Mouse (Mus musculus) intestine, postnatal 0 days (tissue): ENCODE data around the gene Trio. TPM values are rescaled to one million over a fixed set of nuclear protein-coding genes. Genes with fewer than 3 reads are reported as not detected.

Experiments used
- ATAC-seq: fragments of 200-750 bp; cut with Nextera tagmentation; 2 replicates; pipeline ENCODE4 v1.8.0; 2017; ENCODE audit warnings: mild to moderate bottlenecking, moderate TSS enrichment, moderate library complexity
- H3K27ac ChIP-seq: fragments of 300-500 bp; sonication (generic); 2 replicates; pipeline ENCODE4 v1.5.1; 2014; ENCODE audit warnings: mild to moderate bottlenecking, low read depth, low read length, moderate library complexity
- H3K27me3 ChIP-seq: fragments of 300-500 bp; sonication (generic); replicated peaks from 2 replicates; pipeline ENCODE4 v1.6.1; 2014; ENCODE audit warnings: low read length, mixed read lengths; ENCODE audit not compliant: control insufficient read depth, insufficient read depth
- H3K36me3 ChIP-seq: fragments of 300-500 bp; sonication (generic); 2 replicates; pipeline ENCODE4 v1.6.1; 2014; ENCODE audit warnings: mild to moderate bottlenecking, moderate library complexity; ENCODE audit not compliant: control insufficient read depth, insufficient read depth
- H3K4me1 ChIP-seq: fragments of 300-500 bp; sonication (generic); replicated peaks from 2 replicates; pipeline ENCODE4 v1.6.1; 2014; ENCODE audit warnings: antibody characterized with exemption, low read length, mixed read lengths; ENCODE audit not compliant: control insufficient read depth, insufficient read depth
- H3K4me2 ChIP-seq: fragments of 300-500 bp; sonication (generic); replicated peaks from 2 replicates; pipeline ENCODE4 v1.6.1; 2014; ENCODE audit warnings: low read depth, mild to moderate bottlenecking, moderate library complexity
- H3K4me3 ChIP-seq: fragments of 300-500 bp; sonication (generic); 2 replicates; pipeline ENCODE4 v1.5.1; 2014; ENCODE audit warnings: low read depth, low read length
- H3K9ac ChIP-seq: fragments of 300-500 bp; sonication (generic); 2 replicates; pipeline ENCODE4 v1.6.1; 2014; ENCODE audit warnings: mild to moderate bottlenecking, low read depth, low read length
- H3K9me3 ChIP-seq: fragments of 300-500 bp; sonication (generic); 2 replicates; pipeline ENCODE4 v1.6.1; 2016; ENCODE audit warnings: mixed run types; ENCODE audit not compliant: control insufficient read depth
- CTCF ChIP-seq: sonication (generic); IDR thresholded peaks from 2 replicates; pipeline ENCODE4 v1.5.1; 2016; ENCODE audit warnings: low read depth, mild to moderate bottlenecking, control low read depth, antibody characterized with exemption, moderate library complexity
- WGBS: fragments of 180-500 bp; shearing (Covaris S2); extraction: QIAGEN DNeasy Blood & Tissue Kit; methylation state at CpG from one replicate; pipeline ENCODE4 v1.1.7; 2014; 5-methylcytosine and 5-hydroxymethylcytosine counted together
- polyA plus RNA-seq: library from polyadenylated mRNA; unstranded; fragments of >200 nt; fragmentation: Nextera tagmentation; extraction: Ambion mirVana; gene quantifications from 2 replicates; pipeline ENCODE4 v1.2.1, GENCODE M21; 2015

The Trio gene
- polyA plus RNA-seq, 1 experiment from 2014 or later, result 10.0 TPM

- TF ChIP-seq CTCF, result peak; percentile 39
- H3K4me2 ChIP-seq, result no peak overlapping the region
- ATAC-seq, result no peak
- no peaks in the 10 kb centered on the region for H3K27me3 ChIP-seq
- no peaks in the 10 kb centered on the region for H3K4me1 ChIP-seq
- WGBS, result 56% methylated on average over 29 of the region's 29 CpGs
- no peak overlapping the region for H3K4me3 ChIP-seq
- H3K9ac ChIP-seq, result no peak overlapping the region
- peaks cover 41% of the 10 kb centered on the region for H3K36me3 ChIP-seq
- no peak overlapping the region for H3K27ac ChIP-seq
- no peaks in the 10 kb centered on the region for H3K9me3 ChIP-seq
These were observed 169.4 kb downstream of the Trio start for GRCm38 (mm10) chr15:27856050-27856787.

DNA sequence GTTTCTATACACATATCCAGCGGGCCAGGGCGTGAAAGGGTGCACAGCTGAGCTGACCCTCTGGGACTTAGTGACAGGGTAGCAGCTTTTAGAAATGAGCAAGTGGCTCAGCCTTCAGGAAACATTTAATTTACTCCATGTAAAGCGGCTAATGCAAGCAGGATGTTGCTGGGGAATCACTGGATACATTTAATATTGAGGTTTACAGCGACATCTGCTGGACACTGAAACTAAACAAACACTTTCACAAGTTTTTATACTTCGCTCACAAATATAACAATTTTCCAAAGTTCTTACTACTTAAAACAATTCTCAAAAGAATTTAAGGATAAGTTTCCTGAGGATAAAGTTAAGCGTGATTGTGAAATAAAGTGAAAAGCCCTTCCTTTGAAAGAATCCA, 174.3 kb downstream of the Trio start:
- peaks cover 73% of the 10 kb centered on the region for H3K36me3 ChIP-seq
- no peak for ATAC-seq
- no peak overlapping the region for H3K9ac ChIP-seq
- H3K4me3 ChIP-seq, result no peak overlapping the region
- H3K9me3 ChIP-seq, result no peaks in the 10 kb centered on the region
- WGBS, result 84% methylated on average over 6 of the region's 6 CpGs
- no peaks in the 10 kb centered on the region for H3K4me1 ChIP-seq
- no peak overlapping the region for H3K4me2 ChIP-seq
- no peaks in the 10 kb centered on the region for H3K27me3 ChIP-seq
- TF ChIP-seq CTCF, result peak; percentile 48; the same call in 1 of the 2 replicates
- H3K27ac ChIP-seq, result no peak overlapping the region

DNA sequence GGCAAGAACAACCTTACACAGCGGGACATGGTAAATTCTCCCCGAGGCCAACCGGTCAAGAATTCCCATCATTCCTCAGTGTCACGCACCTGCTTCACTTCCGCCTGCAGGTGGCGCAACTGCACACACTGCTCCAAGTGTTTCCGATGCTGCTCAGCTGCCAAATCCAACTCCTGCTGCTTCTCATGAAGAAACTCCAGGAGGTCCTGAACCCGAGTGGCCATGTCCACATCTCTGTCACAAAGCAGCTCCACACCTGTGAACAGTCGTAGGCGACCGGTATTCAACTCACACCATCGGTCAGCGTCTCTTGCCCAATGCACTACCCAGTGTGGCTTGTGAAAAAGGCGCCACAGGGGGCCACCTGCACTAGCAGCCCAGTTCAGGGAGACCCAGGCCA, 174.7 kb downstream of the Trio start:
- peaks cover 74% of the 10 kb centered on the region for H3K36me3 ChIP-seq
- H3K27me3 ChIP-seq, result no peaks in the 10 kb centered on the region
- H3K4me3 ChIP-seq, result no peak overlapping the region
- H3K4me1 ChIP-seq, result no peaks in the 10 kb centered on the region
- no peak overlapping the region for H3K4me2 ChIP-seq
- H3K27ac ChIP-seq, result no peak overlapping the region
- 87% methylated on average over 14 of the region's 14 CpGs for WGBS
- ATAC-seq, result 0 out of 2 replicates have a peak, but pooled peaks have one; percentile 10
- no peak overlapping the region for H3K9ac ChIP-seq
- TF ChIP-seq CTCF, result peak; percentile 76
- no peaks in the 10 kb centered on the region for H3K9me3 ChIP-seq

GRCm38 (mm10) chr15:27849910-27850309, 175.7 kb downstream of the Trio start:
- Histone ChIP-seq H3K27me3 (no peaks in the 10 kb centered on the region), H3K27ac (no peak overlapping the region), H3K9me3 (no peaks in the 10 kb centered on the region), H3K36me3 (peaks cover 75% of the 10 kb centered on the region), H3K4me3 (no peak overlapping the region), H3K4me1 (no peaks in the 10 kb centered on the region), H3K9ac (no peak overlapping the region), H3K4me2 (no peak overlapping the region)
- WGBS, result 93% methylated on average over 4 of the region's 4 CpGs
- TF ChIP-seq CTCF, result no peak
- no peak for ATAC-seq

DNA sequence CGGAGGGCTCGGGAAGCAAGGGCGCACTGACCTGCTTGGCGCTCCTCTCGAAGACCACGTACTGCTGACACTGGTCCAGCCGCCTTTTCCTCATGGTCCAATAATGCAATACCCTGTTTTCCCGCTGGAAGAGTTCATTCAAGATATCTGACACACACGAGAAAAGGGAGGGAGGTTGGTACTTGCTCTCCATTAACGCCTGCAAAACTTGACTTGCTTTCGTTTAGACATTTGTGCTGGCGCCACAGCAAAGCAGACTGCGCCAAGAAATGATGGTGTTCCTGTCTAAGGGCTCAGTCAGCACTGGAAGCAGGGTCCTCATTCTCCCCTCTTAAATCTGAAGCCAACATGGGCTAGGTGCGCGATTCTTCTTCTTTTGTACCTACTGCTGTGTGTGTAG, 184.0 kb downstream of the Trio start:
- H3K9ac ChIP-seq, result no peak overlapping the region
- H3K4me2 ChIP-seq, result no peak overlapping the region
- no peak for ATAC-seq
- H3K9me3 ChIP-seq, result no peaks in the 10 kb centered on the region
- 95% methylated on average over 15 of the region's 15 CpGs for WGBS
- TF ChIP-seq CTCF, result no peak
- peaks cover 62% of the 10 kb centered on the region for H3K36me3 ChIP-seq
- no peaks in the 10 kb centered on the region for H3K27me3 ChIP-seq
- no peak overlapping the region for H3K4me3 ChIP-seq
- H3K27ac ChIP-seq, result no peak overlapping the region
- no peaks in the 10 kb centered on the region for H3K4me1 ChIP-seq

DNA sequence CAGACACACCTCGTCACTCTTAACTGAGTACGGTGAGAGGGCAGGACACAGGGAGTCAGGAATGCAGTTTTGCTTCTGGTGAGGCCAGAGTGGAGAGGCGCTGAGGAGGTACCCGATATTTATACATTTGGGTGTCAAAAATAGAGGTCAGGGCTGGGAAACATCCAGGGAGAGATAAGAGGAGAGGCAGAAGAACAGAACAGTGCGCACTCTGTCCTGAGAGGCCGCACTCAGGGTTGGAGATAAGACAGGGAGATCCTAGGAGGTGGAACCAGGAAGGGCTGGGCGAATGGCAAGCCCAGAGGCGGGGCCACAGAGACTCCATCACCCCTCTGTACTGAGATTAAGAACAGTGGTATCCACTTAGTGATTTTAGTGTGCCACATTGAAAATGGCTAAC, 185.1 kb downstream of the Trio start:
- no peak overlapping the region for H3K9ac ChIP-seq
- no peak overlapping the region for H3K4me2 ChIP-seq
- no peaks in the 10 kb centered on the region for H3K9me3 ChIP-seq
- TF ChIP-seq CTCF, result no peak
- H3K36me3 ChIP-seq, result peaks cover 55% of the 10 kb centered on the region
- H3K27me3 ChIP-seq, result no peaks in the 10 kb centered on the region
- no peak overlapping the region for H3K4me3 ChIP-seq
- H3K27ac ChIP-seq, result no peak overlapping the region
- peak; percentile 72 for ATAC-seq
- H3K4me1 ChIP-seq, result no peaks in the 10 kb centered on the region
- WGBS, result 39% methylated on average over 8 of the region's 8 CpGs
